Mouse (Mus musculus): ENCODE data around the gene Pik3ca.

DNA sequence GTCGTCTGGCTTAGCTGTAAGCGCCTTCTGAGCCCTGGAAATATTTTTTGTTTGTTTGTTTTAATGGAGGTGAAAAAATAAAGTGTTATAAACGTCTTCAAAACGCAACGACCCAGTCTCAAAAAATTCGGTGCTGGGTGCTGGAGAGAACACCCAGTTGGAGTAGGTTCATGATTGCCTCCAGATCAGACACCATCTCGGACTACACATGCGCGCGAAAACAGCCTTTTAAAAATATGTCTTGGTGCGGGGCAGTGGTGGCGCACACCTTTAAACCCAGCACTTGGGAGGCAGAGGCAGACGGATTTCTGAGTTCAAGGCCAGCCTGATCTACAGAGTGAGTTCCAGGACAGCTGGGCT, 113.7 kb downstream of the Pik3ca start:
- TF ChIP-seq CTCF (IDR thresholded peaks at IDR 0.05; ENCODE audit: insufficient read depth, low read depth, low read length) (no peak), POLR2A (IDR thresholded peaks at IDR 0.05; ENCODE audit: insufficient read depth, low read depth, low read length) (no peak)

Measured in olfactory bulb, adult 2 months (tissue).